Mouse (Mus musculus) heart, adult 9 months (tissue): ENCODE results near the gene P2ry10.
"Not testable (repeated sequence)": the region's sequence is repeated elsewhere in the genome, so short reads cannot be mapped to it uniquely, and the experiment has no call there.

Source experiments
- DNase-seq, 2 experiments: peaks; one replicate each; pipeline ENCODE4 v3.0.0; 2022; ENCODE audit warnings: low spot score in 2 of 2

The P2ry10 gene

DNA sequence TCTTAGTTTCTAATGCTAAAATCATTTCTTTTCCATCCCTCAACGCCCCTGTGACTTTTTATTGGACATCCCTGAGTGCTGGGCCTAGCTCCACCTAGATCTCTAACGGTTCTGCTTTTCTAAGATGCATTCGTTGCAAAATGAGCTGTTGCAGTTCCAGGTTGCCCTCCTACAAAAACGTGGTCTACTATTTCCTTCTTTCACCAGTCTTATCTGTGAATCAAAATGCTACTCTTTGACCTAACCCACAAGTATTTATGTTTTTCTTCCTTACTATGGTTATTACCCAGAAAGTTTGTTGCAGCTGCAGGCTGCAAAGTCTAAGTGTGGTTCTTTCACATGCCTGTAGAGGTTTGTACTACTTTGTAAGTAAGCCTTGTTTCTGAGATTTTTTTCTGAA lies at the start of gene P2ry10:
TSS of gene P2ry10 (plus strand) at position 316 of the 400 bp plus-strand sequence.
- DNase-seq, result no peak

DNA sequence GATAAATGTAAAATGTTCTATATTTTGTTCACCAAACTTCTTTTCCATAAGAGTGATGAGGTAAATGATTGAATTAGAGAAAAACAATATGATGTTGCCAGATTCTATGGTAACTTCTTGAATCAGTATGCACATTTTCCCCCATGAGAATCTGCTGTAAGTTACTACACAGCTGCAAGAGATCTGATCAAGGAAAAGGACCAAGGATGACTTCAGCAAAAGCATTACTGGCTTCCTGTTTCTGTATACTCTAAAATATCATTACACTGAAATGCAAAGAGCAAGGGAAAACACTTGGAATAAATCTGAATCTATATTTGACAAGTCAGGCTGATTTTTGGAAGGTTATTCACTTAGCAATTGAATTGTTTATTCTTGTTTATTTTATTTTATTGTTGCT lies 49.1 kb upstream of the P2ry10 start:
- no peak for DNase-seq

DNA sequence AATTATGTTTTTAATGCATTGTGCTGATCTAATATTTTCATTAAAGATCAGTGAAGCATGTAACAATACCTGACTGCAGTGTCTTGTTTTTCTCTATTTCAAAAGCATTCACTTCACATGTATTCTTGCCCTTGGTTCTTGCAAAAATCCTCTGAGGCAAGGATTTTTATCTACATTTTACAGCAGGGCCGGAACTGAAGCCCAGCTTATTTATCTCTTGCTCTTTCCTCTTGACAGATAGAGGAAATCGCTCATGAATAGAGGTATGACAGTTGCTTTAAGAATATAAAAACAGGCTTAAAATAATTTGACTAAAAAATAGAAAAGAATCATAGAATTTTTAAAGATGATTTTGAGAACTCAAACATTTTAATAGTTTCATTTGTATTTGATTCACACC lies 48.7 kb upstream of the P2ry10 start:
- no peak for DNase-seq

DNA sequence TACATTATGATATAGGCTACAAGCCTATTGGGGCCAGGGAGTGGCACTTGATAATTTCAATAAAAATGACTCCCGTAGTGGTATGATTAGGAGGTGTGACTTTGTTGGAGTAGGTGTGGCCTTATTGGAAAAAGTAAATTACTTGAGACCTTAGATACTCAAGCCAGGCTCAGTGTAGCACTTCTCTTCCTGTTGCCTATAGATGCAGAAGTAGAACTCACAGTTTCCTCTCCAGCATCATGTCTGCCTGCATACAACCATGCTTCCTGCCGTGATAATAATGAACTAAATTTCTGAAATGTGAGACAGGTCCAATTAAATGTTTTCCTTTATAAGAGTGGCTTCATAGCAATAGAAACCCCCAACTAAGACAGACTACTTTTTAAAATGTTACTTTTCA lies 45.9 kb upstream of the P2ry10 start:
- DNase-seq, result no peak

DNA sequence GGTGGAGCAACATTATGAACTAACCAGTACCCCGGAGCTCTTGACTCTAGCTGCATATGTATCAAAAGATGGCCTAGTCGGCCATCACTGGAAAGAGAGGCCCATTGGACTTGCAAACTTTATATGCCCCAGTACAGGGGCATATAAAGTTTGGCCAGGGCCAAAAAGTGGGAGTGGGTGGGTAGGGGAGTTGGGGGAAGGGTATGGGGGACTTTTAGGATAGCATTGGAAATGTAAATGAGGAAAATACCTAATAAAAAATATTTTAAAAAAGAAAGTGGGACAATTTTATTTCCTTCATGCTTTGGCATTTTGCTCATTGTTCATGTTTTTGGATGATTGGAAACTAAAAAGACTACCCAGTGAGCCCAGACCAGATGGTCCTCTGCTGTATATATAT lies 4.9 kb upstream of the P2ry10 start:
- DNase-seq, result not testable (repeated sequence)

DNA sequence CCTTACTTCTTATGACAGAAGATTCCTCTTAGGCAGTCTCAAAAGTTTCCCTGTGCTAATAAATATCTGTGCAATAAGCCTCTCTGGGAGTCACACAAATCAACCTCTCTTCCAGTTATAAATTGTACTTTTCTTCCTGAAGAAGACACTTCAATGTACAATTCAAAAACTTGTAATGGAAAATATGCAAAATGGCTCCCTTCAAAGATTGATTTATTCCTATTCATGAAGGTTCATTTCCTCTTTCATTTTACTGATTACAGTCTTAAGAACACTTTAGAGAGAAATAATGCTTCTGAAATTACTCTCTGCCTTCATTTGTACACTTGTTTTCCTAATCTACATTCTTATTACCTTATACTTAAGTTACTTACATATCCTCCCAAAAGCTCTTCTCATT lies 4.0 kb upstream of the P2ry10 start:
- DNase-seq, result no peak

DNA sequence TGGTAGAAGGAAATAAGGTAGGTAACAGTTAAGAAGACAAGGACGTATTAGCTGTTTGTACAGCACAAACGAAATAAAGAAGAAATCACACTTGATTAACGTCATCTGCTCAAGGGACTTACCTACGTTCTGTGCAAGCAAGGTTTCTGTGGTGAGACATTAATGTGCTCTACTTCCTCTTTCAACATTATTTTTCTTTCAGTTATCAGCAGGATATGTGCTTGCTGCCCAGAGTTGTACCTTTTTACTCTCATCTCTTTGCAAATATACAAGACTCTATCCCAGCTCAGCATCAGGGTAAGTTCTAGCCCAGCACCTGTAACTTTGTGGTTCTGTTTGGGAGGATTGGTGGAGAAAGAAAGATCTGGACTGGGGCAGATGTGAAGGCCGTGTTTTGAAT lies 839 bp downstream of the P2ry10 start:
- no peak for DNase-seq

DNA sequence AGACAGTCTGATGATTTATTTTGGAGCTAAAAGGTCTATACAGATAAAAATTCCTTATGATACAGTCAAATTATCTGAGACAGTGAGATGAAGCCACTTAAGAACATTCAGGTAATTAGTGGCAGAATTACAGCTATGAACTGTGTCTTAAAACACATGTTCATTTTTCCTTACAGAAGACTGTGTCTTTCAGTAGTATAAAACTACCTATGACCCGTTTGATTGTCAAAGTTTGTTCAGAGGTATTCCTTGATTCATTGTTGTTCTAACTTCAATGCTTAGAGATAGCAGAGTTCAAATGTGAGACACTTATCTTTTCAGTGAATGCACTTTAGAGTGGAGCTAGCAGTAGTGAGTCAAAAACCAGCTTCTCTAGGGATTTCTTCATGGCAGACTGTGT lies 1.6 kb downstream of the P2ry10 start:
- no peak for DNase-seq

DNA sequence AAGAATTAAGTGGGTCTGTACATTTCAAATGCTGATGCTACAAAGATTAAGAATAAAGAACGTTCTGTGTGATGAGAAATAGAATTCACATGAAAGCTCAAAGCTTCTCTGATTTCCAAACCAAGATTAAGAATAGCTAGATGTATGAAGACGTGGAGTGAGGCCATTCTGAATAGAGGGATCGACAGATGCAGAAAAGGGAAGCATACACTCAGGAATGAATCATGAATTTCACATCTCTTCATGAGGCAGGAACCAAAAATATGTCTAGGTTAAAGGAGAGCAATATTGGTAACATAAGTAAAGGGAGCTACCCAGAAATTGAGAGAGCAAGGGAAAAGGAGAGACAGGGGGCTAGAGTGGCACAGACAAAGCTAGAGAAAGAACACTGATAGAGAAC lies 7.3 kb downstream of the P2ry10 start:
- no peak for DNase-seq

DNA sequence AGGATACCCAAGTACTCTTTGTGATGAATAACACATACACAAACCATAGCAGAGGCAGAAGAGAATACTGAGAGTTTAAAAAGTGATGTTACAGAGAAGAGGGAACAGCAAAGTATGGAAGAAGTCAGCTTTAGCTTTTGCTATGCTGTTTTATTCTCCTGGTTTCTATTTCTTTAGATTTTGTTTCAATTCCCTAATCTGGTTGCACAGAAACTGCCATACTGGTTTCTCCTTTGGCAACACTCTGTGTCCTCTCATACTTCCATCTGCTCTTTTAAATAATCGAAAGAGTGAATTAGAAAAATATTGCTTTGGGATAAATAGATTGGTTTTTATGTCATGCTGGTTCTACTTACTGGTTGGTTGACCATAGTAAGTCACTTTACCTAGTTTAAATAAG lies 28.0 kb downstream of the P2ry10 start:
- no peak for DNase-seq

DNA sequence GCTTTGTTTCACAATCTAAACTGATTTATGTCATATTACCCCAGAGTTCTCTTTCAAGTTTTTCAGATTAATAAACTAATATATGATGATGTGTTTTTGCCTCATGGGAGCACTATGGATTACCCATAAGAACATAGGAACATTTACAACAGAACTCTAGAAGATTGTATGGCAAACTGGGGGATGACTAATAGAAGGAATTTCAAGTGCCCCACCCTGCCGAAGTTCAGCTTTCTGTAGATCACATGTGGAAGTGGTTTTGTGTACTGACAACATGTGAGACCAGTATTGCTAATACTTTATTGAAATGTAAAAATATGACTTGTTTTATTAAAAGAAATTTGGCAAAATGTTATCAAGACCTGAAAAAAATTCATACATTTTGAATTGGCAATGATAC lies 28.7 kb downstream of the P2ry10 start:
- DNase-seq, result no peak

DNA sequence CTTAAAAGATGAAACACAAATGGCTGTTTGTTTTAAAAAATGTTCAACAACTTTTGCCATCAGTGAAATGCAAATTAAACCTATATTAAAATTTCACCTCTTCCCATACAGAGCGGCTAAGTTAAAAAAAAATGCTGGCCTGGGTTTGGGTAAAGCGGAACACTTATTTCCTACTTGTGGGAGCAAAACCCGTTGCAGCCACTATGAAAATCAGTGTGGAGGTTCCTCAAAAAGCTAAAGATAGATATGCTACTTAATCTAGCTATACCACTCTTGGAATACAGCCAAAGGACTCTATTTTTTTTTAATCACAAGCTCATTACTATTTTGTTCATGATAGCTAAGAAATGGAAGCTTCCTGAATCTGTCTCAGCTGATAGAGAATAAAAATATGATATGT lies 54.9 kb downstream of the P2ry10 start:
- no peak for DNase-seq

DNA sequence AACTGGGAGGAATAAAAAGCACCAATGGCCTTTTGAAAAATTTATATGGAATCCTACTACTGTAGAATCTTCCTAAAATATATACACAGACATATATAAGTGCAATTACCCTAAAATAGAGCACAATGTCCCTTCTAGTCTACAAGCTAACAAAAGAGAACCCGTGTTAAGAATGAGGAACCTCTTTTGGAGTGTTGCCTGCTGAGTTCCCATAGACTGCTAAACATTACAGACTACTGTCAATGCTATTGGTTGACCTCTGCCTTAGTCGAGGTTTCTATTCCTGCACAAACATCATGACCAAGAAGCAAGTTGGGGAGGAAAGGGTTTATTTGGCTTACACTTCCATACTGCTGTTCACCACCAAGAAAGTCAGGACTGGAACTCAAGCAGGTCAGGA lies 55.6 kb downstream of the P2ry10 start:
- DNase-seq, result no peak

DNA sequence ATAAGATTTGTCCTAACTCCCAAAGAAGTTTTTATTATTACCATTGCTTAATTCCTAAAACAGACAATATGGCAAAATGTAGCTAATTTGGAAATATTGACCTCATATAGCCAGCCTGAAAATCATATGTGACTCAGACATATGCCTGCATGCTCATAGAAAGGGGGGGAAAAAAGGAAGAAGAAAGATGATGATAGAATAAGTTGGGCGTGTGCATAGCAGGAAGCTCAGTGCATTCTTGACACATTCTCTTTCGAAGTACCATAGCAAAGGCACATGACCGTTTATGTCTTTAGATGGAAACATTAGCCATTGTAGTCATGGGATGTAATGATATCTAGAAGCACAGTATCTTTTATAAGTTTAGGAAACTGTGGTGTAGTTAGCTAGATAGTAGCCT lies 60.4 kb downstream of the P2ry10 start, which contains the start of gene P2ry10b:
TSS of gene P2ry10b (plus strand) at position 247 of the 400 bp plus-strand sequence.
- DNase-seq, result no peak

DNA sequence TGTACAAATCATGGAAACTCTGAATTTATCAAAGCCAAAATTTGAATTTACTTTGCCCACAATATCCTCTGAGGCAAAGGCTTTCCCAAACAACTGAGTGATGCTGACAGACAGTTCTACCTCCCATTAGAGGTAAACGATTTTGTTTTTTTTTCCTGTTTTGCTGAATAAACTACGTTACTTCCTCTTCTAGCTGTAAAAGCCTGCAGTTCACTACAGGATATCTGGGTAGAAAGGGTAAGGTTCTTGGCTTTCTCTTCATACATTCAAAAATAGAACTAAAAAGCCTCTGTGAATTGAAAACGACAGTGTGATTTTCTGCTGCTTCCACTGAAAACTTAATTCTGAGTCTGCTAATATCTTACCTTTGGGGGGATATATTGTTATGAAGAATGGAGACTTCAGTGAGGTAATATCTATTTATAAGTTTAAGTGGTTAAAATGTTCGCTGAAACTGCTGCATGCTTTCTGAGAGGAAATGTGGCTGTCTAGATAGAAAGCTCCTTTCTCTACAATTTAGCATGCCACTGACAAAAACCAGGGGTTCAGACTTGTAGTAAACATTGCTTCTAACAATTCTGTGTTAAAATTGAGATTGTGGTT lies 61.2 kb downstream of the P2ry10 start:
- DNase-seq, result no peak

DNA sequence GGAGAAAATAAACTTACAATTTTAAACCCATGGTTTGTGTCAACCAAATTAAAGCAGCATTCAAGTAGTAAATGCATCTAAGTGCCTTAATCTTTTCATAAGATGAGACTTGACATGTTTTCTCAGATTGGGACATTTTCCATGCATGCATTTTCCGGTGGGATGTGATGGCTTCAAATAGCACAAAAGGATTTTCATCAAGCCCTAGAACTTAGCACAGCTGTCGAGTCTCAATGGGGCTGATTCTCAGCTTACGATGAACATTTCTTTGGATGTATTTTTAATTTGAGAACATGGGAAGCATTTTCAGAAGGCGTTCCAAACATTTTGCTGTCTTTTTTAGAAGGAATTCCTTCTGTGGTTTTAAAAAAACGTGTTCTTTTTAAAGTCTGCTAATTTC lies 61.7 kb downstream of the P2ry10 start:
- DNase-seq, result no peak

DNA sequence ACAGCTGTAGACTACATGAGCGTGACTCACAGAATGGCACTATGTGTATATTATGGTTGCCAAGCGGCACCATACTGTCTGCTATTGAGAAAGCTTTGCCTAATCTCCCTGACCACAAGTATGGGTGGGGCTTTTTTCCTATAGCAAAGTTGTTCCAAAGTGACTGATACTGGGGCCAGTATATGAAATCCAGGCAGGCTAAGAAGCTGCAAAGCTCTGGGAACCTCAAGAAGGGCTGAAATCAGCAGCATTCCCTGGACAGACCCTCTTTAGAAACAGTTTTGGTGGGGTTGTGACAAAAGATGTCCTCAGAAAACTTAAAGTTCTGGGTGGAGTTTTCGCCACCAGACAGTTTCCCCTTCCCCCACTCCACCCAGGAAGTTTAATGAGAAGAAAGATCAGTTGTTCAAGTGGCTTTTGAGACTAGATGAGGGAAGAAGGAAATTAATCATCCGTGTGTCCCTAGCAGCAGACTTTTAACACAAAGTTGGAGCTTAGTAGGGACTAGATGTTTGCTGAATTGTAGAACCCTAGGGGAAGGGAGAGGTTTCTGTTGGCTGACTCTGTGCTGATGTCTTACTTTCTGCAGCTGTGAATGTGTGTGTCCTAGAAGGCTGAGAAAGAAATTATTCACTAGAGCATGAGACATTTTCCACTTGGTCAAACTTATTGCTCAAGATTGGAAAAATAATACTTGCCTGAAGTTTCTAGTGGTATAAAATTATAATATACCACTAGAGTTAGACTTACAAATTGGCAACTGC lies 62.6 kb downstream of the P2ry10 start:
- peak; percentile 18 to 28 for DNase-seq
